Mouse (Mus musculus) cerebellum, postnatal 4 days (tissue): Measurements from ENCODE around the gene Cnnm1.

ENCODE experiments used
- DNase-seq, 2 experiments: peaks; one replicate each; pipeline ENCODE4 v3.0.0; 2022; ENCODE audit warnings: low spot score in 2 of 2, mixed read lengths in 1 of 2

Gene Cnnm1

GRCm38 (mm10) chr19:43535372-43535771 lies 95.1 kb downstream of the Cnnm1 start:
- no peak for DNase-seq

GRCm38 (mm10) chr19:43546337-43547117 lies 106.3 kb downstream of the Cnnm1 start:
- no peak for DNase-seq
